Mouse (Mus musculus) limb, embryonic 13.5 days (tissue): ENCODE measurements around the gene Exoc2. TPM values are rescaled to one million over a fixed set of nuclear protein-coding genes. Genes with fewer than 3 reads are reported as not detected.

Experiments
- ATAC-seq: fragments of 200-750 bp; cut with Nextera tagmentation; 2 replicates; pipeline ENCODE4 v1.8.0; 2017; ENCODE audit warnings: low read depth, moderate number of reproducible peaks, moderate TSS enrichment; ENCODE audit not compliant: low FRiP score
- H3K27ac ChIP-seq: fragments of 300-500 bp; sonication (generic); 2 replicates; pipeline ENCODE4 v1.5.1; 2015; ENCODE audit warnings: inconsistent platforms, mild to moderate bottlenecking, moderate library complexity
- H3K27me3 ChIP-seq: fragments of 300-500 bp; sonication (generic); 2 replicates; pipeline ENCODE4 v1.6.1; 2015; ENCODE audit warnings: mild to moderate bottlenecking, inconsistent platforms
- H3K36me3 ChIP-seq: fragments of 300-500 bp; sonication (generic); 2 replicates; pipeline ENCODE4 v1.6.1; 2015; ENCODE audit warnings: inconsistent platforms, mild to moderate bottlenecking, moderate library complexity
- H3K4me1 ChIP-seq: fragments of 300-500 bp; sonication (generic); 2 replicates; pipeline ENCODE4 v1.6.1; 2015; ENCODE audit warnings: inconsistent platforms
- H3K4me2 ChIP-seq: fragments of 300-500 bp; sonication (generic); replicated peaks from 2 replicates; pipeline ENCODE4 v1.6.1; 2015; ENCODE audit warnings: inconsistent platforms, mild to moderate bottlenecking, moderate library complexity
- H3K4me3 ChIP-seq: fragments of 300-500 bp; sonication (generic); 2 replicates; pipeline ENCODE4 v1.5.1; 2015; ENCODE audit warnings: moderate library complexity, mild to moderate bottlenecking, inconsistent platforms
- H3K9ac ChIP-seq: fragments of 300-500 bp; sonication (generic); 2 replicates; pipeline ENCODE4 v1.6.1; 2015; ENCODE audit warnings: mild to moderate bottlenecking, inconsistent platforms
- H3K9me3 ChIP-seq: fragments of 300-500 bp; sonication (generic); 2 replicates; pipeline ENCODE4 v1.6.1; 2016; ENCODE audit warnings: inconsistent platforms
- WGBS: fragments of 180-500 bp; shearing (Covaris S2); methylation state at CpG from one replicate; pipeline ENCODE4 v1.1.7; 2015; 5-methylcytosine and 5-hydroxymethylcytosine counted together
- polyA plus RNA-seq: library from polyadenylated mRNA; unstranded; fragments of >200 nt; fragmentation: Nextera tagmentation; extraction: Ambion mirVana; gene quantifications from 2 replicates; pipeline ENCODE4 v1.2.1, GENCODE M21; 2015

Gene Exoc2
- polyA plus RNA-seq, 1 experiment from 2014 or later = 32.7 TPM

DNA sequence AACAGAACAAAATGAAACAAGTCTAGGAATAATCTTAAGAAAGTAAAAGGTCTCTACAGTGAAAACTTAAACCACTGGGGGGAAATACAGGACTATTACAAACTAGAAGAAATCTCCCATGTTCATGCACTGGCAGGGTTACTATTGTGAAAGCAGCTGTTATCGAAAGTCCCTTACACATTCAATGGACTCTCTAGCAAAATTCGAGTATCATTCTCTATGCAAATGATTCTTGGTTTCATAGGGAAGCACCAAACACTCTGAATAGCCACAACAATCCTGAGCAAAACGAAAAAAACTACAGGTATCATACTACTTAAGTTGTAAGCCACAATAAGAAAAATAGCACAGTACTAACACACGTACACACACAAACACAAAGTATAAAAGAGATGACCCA, 52.0 kb downstream of the Exoc2 start:
- Histone ChIP-seq H3K4me2 (no peak overlapping the region), H3K9me3 (no peaks in the 10 kb centered on the region), H3K9ac (no peak overlapping the region), H3K4me1 (no peaks in the 10 kb centered on the region), H3K4me3 (no peak overlapping the region), H3K36me3 (peaks cover 19% of the 10 kb centered on the region), H3K27ac (no peak overlapping the region), H3K27me3 (no peaks in the 10 kb centered on the region)
- ATAC-seq = no peak
- 87% methylated on average over 4 of the region's 4 CpGs for WGBS

GRCm38 (mm10) chr13:30913757-30914156, 60.1 kb downstream of the Exoc2 start:
- Histone ChIP-seq H3K4me3 (no peak overlapping the region), H3K36me3 (peaks cover 11% of the 10 kb centered on the region; the same call in 1 of the 2 replicates), H3K4me2 (no peak overlapping the region), H3K9ac (no peak overlapping the region), H3K4me1 (peaks cover 11% of the 10 kb centered on the region), H3K9me3 (no peaks in the 10 kb centered on the region), H3K27me3 (no peaks in the 10 kb centered on the region), H3K27ac (no peak overlapping the region)
- no peak for ATAC-seq

DNA sequence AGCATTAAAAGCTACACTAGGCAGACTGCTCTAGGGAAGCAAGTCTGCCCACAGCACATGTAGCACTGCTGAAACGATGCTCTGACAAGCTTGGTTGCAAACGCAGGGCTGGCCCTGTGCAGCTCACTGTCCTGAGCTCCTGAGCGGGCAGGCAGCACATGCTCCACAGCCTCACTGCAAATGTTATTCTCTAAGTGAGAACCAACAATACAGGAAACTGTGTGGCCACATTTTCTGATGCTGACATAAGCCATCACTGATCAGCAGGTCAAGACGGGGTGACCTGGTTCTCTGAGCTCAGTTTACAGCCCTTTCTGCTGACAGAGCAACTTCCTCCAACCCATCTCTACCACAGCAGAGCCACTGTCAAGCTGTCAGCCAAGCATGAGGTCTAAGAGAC, 60.9 kb downstream of the Exoc2 start:
- ATAC-seq = no peak
- no peaks in the 10 kb centered on the region for H3K27me3 ChIP-seq
- WGBS = 12% methylated on average over 4 of the region's 4 CpGs

GRCm38 (mm10) chr13:30911931-30912625, 61.8 kb downstream of the Exoc2 start:
- no peak overlapping the region for H3K4me3 ChIP-seq
- 64% methylated on average over 5 of the region's 5 CpGs for whole genome bisulfite sequencing

More for the DNA sequence above, 60.9 kb downstream of the Exoc2 start:
- Histone ChIP-seq H3K4me2 (no peak overlapping the region), H3K27ac (no peak overlapping the region), H3K9ac (no peak overlapping the region), H3K4me1 (peaks cover 11% of the 10 kb centered on the region), H3K4me3 (no peak overlapping the region), H3K9me3 (no peaks in the 10 kb centered on the region), H3K36me3 (peaks cover 14% of the 10 kb centered on the region; the same call in 1 of the 2 replicates)

DNA sequence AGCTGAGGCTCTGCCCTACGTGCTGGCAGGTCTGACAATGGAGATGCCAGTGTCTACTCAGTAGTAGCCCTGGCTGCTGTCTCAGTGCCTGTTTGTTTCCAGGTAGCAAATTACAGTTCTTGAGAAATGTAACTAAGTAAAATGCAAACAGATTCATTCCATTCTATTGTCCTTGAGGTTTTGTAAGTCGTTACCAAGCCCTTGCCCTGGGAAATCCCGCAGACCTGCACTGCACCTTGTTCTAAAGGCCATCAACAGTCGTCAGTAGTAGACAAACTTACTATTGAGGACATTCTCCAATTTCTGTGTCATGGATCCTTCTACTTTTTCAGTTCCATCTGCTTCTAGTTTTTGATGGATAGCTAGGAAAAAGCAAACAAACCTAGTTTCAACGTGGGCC, 63.0 kb downstream of the Exoc2 start:
- H3K9ac ChIP-seq = no peak overlapping the region
- no peak overlapping the region for H3K4me3 ChIP-seq
- H3K9me3 ChIP-seq = no peaks in the 10 kb centered on the region
- H3K4me1 ChIP-seq = peaks cover 11% of the 10 kb centered on the region
- ATAC-seq = no peak
- H3K36me3 ChIP-seq = peaks cover 10% of the 10 kb centered on the region
- no peak overlapping the region for H3K27ac ChIP-seq
- 82% methylated on average over 5 of the region's 5 CpGs for WGBS
- H3K4me2 ChIP-seq = no peak overlapping the region
- H3K27me3 ChIP-seq = no peaks in the 10 kb centered on the region

More at GRCm38 (mm10) chr13:30911931-30912625, 61.8 kb downstream of the Exoc2 start:
- H3K4me1 ChIP-seq = peaks cover 11% of the 10 kb centered on the region
- H3K9ac ChIP-seq = no peak overlapping the region
- H3K4me2 ChIP-seq = no peak overlapping the region
- peaks cover 14% of the 10 kb centered on the region; the same call in 1 of the 2 replicates for H3K36me3 ChIP-seq
- no peaks in the 10 kb centered on the region for H3K27me3 ChIP-seq
- no peak overlapping the region for H3K27ac ChIP-seq
- H3K9me3 ChIP-seq = no peaks in the 10 kb centered on the region
- ATAC-seq = no peak

DNA sequence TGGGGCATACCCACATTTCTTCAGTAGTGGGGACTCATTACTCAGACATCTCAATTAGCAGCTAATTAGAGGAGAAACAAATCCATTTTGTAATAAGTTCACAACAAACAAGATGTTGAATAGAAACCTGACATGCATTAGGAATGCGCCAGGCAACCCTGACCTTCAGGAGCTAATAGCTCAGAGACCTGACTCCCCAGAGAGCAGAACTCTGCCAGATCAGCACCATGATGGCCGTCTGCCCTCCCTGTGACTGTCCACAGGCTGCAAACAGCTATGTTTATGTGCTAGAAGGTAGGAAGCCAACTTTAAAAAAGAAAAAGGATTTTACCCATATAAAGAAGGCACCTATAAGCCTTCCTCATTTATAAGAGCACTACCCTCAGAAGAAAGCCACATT, 71.6 kb downstream of the Exoc2 start:
- WGBS = 31% methylated on average over 2 of the region's 2 CpGs
- no peaks in the 10 kb centered on the region for H3K9me3 ChIP-seq
- no peak overlapping the region for H3K4me3 ChIP-seq
- no peak for ATAC-seq
- peaks cover 19% of the 10 kb centered on the region for H3K36me3 ChIP-seq
- no peaks in the 10 kb centered on the region for H3K27me3 ChIP-seq
- H3K27ac ChIP-seq = no peak overlapping the region
- no peak overlapping the region for H3K4me2 ChIP-seq
- peaks cover 8% of the 10 kb centered on the region for H3K4me1 ChIP-seq
- H3K9ac ChIP-seq = no peak overlapping the region

DNA sequence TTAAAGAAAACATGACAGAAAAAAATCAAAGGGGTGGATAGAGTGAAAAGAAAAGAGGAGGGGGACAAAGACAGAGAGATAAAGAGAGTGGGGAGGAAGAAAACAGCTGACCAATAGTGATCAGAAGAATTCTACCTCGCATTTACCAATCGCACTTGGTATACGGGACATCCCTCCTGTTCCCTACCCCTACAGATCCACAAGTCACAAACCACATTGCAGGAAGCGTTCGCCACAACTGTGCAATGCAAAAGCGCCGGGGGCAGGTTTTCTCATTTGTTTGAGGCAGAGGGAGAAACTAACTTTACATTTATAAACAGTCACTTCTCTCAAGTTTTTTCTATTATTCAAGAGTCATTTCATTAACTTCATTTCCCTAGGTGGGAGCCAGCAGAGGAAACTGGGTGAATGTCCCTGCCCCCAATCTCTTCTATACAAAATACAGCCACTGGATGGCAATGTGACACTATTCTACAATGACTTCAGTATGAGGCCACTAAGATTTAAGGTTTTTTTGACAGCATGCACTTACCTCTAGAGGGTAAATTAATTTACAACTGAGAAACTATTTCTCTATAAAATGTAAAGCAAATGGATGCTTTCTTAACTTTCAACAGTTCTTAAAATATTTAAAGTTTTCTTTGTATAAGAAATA, 72.4 kb downstream of the Exoc2 start:
- WGBS = 84% methylated on average over 7 of the region's 7 CpGs
- H3K4me1 ChIP-seq = peaks cover 8% of the 10 kb centered on the region
- ATAC-seq = no peak

GRCm38 (mm10) chr13:30894015-30894634, 79.8 kb downstream of the Exoc2 start:
- ATAC-seq = no peak
- Histone ChIP-seq H3K36me3 (peaks cover 20% of the 10 kb centered on the region), H3K4me1 (no peaks in the 10 kb centered on the region), H3K9me3 (no peaks in the 10 kb centered on the region), H3K27me3 (no peaks in the 10 kb centered on the region), H3K9ac (no peak overlapping the region), H3K4me2 (no peak overlapping the region), H3K4me3 (no peak overlapping the region), H3K27ac (no peak overlapping the region)
- 62% methylated on average over 6 of the region's 6 CpGs for WGBS

More for the DNA sequence above, 72.4 kb downstream of the Exoc2 start:
- Histone ChIP-seq H3K27ac (no peak overlapping the region), H3K9ac (no peak overlapping the region), H3K27me3 (no peaks in the 10 kb centered on the region), H3K36me3 (peaks cover 19% of the 10 kb centered on the region), H3K4me2 (no peak overlapping the region), H3K9me3 (no peaks in the 10 kb centered on the region), H3K4me3 (no peak overlapping the region)

DNA sequence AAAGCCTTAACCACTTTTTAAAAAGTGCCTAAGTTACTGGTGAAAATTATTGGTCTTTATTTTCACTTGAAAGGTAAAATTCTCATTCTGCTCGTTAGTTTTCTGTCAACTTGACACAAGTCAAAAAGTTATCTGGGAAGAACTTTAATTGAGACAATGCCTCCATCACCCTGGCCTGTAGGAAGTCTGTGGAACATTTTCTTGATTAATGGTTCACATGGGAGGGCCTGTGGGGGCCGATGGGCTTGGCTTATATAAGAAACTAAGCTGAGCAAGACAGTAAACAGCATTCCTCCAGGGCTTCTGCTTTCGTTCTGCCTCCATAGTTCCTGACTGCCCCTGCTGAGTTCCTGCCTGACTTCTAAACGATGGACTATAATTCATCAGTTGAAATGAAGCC, 81.6 kb downstream of the Exoc2 start:
- no peak for ATAC-seq
- no peaks in the 10 kb centered on the region for H3K4me1 ChIP-seq
- H3K9me3 ChIP-seq = no peaks in the 10 kb centered on the region
- 38% methylated on average over 4 of the region's 4 CpGs for WGBS
- no peak overlapping the region for H3K4me2 ChIP-seq
- H3K9ac ChIP-seq = no peak overlapping the region
- H3K27ac ChIP-seq = no peak overlapping the region
- no peaks in the 10 kb centered on the region for H3K27me3 ChIP-seq
- H3K36me3 ChIP-seq = peaks cover 15% of the 10 kb centered on the region
- no peak overlapping the region for H3K4me3 ChIP-seq

DNA sequence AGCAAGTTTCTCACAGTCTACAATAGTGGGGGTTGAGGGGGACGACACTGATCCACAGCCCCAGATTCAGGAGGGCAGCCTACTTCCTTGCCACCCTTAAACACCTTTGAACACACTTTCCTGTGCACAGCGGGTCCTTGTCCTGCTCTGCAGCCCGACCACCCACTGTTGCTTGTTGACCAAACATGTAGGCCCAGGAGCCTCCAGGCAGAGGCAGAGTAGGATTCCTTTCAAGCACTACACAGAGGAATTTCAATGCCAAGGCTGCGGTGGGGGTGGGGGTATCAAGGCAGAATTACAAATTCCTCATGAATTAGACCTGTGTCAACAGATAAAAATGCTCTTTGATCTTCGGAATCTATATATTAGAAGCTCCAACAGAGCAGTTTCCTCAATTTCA, 82.7 kb downstream of the Exoc2 start:
- H3K4me2 ChIP-seq = no peak overlapping the region
- no peaks in the 10 kb centered on the region for H3K4me1 ChIP-seq
- no peak overlapping the region for H3K4me3 ChIP-seq
- peaks cover 15% of the 10 kb centered on the region for H3K36me3 ChIP-seq
- H3K27me3 ChIP-seq = no peaks in the 10 kb centered on the region
- no peak overlapping the region for H3K9ac ChIP-seq
- no peaks in the 10 kb centered on the region for H3K9me3 ChIP-seq
- H3K27ac ChIP-seq = no peak overlapping the region
- no peak for ATAC-seq
- 69% methylated on average over 5 of the region's 5 CpGs for WGBS

DNA sequence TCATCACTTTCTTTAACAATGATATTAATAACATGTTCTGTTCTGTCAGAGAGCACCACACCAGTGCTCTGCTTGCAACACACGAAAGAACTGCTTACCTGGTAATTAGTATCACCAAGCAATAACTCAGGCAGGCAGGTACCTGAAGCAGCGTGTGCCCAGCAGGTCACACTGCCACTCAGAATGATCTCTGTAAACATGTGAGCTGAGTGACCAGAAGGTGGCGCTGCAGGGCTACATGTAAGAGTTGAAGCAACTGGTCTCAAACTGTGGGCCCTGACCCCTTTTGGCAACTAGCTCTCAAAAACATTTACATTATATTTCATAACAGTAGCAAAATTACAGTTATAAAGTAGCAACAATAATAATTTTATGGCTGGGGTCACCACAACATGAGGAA, 85.4 kb downstream of the Exoc2 start:
- H3K9ac ChIP-seq = no peak overlapping the region
- H3K4me3 ChIP-seq = no peak overlapping the region
- H3K4me2 ChIP-seq = no peak overlapping the region
- no peak overlapping the region for H3K27ac ChIP-seq
- no peaks in the 10 kb centered on the region for H3K27me3 ChIP-seq
- H3K9me3 ChIP-seq = no peaks in the 10 kb centered on the region
- H3K4me1 ChIP-seq = no peaks in the 10 kb centered on the region
- WGBS = 11% methylated on average over 3 of the region's 3 CpGs
- H3K36me3 ChIP-seq = peaks cover 34% of the 10 kb centered on the region
- no peak for ATAC-seq

DNA sequence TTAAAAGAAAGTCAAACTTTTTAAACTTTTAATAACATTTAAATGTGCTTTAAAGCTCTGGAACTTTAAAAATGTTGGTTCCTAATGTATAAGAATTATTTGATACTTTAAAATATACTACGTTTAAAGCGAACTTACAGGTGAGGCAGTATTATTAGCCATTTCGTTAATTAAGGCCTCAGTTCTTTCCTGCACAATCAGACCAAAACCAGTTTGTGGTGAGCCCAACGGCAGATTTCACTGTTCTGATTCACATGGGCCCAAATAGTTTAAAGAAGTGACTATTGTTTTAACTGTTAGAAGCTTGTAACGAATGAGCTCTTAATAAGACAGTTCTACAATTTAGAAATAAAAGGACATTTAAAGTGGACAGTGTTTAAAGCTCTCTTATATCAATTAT, 93.6 kb downstream of the Exoc2 start:
- no peak overlapping the region for H3K4me3 ChIP-seq
- peaks cover 37% of the 10 kb centered on the region for H3K36me3 ChIP-seq
- no peak overlapping the region for H3K4me2 ChIP-seq
- no peaks in the 10 kb centered on the region for H3K9me3 ChIP-seq
- ATAC-seq = no peak
- H3K4me1 ChIP-seq = no peaks in the 10 kb centered on the region
- no peak overlapping the region for H3K9ac ChIP-seq
- H3K27me3 ChIP-seq = no peaks in the 10 kb centered on the region
- no peak overlapping the region for H3K27ac ChIP-seq
- WGBS = 89% methylated on average over 5 of the region's 5 CpGs
